Mouse (Mus musculus) Muller cell, postnatal 12 days (primary cell): ENCODE data around the gene Calm3.
"Not testable (repeated sequence)": the region's sequence is repeated elsewhere in the genome, so short reads cannot be mapped to it uniquely, and the experiment has no call there.

ENCODE experiments used
- DNase-seq: peaks from one replicate; pipeline ENCODE4 v3.0.0-alpha.2; 2015; ENCODE audit errors: inconsistent ontology term

The Calm3 gene

DNA sequence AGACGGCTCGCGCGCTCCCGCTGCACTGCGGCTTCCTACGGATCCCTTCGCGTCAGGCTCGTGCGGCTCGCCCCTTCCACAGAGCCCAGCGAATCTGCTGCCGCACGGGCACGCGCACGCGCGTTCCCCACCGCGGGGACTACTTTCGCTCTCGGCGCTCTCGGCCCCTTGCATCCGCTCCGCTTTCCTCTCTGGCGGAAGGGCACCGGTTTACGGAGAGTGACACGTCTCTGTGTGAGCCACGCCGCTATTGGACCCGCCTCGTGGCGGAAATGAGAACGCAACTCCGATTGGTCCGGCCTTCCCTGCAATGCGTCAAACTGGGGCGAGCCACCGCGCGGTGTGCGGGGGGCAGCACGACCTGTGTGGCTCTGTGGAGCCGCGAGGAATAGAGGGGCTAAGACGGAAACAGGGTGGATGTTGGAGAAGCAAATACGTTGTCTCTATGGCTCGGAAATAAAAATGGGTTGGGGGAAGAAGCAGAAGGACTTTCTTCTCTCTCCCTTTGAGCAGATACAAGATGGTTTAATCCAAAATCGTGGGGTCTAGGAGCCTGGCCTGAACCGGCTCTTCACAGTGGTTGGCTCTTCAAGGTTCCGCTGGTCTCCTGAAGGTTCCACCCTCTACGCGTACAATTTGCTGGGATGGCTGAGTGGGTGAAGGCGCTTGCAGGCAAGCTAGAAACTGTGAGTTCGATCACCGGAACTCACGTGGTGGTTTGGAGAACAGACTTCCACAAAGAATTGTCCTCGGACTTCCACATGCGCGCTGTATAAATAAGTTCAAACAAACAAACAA lies at the start of gene Calm3:
Calm3 (minus strand) TSS at position 78 of the 798 bp plus-strand sequence.
- peak; percentile 100 for DNase-seq

DNA sequence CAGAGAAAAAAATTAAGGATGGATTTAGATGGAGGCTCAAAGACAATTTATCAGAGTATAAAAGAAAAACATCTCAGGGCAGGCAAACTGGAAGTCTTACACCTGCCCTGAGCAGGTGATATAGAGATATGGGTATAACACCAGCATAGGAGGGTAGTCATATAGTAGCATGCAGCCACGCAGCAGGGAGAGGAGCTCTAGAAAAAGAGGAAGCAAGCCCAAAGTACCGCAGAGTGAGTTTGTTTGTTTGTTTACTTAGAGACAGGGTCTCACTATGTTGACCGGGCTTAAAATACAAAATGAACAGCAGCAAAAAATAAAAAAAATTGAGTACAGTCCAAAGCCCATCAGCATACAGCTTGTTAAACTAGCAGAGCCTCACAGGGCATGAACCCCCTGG lies 47.2 kb upstream of the Calm3 start:
- DNase-seq, result no peak

DNA sequence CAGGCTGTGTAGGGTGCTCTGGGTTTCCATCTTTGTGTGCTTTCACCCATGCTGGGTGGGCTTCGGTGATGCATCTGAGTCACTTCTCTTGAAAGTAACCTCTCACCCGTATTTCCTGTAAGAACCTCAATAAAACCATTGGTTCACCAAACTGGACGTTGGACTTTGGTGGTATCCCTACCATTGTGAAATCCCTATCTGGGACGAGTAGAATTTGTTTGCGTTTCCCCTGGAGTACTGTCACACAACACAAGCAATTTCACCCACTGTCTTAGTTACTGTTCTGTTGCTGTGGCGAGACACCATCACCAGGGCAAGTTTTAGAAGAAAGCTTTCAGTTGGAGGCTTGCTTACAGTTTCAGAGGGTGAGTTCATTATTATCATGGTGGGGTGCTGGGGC lies 44.5 kb upstream of the Calm3 start:
- DNase-seq, result no peak

DNA sequence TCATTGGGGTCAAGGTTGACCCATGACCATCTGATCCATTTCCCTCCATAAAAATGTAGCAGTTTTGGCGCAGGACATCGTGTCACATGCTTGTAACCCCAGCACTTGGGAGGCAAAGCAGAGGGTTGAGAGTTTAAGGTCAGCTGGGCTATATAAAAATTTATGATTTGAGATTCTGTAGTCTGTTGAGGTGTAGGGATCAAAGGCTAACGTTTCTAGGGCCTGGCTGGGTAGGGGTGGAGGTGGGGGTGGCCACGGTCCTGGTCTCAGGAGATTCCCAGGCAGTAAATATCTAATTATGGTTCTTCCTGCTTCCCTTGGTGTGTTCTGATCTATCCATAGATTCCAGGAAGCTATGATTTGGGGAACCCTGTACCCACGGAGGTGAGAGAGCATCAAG lies 37.8 kb upstream of the Calm3 start:
- no peak for DNase-seq

DNA sequence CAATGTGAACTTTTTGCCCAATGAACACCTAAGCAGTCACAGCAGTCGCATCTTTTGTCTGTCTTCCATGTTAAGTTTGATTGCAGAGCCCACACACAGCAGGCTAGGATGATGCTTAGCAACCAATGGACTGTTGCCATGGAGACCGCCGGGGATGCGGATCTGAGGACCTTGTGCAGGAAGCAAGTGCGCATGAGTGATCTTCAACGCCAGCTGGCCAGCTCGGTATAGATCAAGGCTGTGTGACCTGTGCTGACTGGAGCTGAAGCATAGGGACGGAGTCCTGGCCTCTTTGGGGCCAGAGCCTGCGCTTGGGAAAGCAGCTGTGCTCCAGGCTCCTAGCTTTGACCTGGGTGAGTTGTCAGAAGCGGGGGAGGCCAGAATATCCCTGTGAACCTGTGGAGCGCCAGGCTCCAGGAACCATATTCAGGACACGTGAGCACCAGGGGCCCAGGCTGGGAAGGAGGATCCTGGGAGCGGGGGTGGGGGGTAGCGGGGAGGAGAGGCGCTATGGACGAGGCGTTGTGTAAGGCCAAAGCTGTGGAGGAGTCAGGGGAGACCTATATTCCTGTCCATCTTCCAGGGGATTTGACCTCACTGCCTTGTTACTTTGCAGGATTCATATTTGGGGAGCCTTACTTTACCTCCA lies 35.7 kb upstream of the Calm3 start, which contains the start of gene Pnmal1:
Pnmal1 (plus strand) TSS at position 141 of the 649 bp plus-strand sequence.
- peak; percentile 51 for DNase-seq

DNA sequence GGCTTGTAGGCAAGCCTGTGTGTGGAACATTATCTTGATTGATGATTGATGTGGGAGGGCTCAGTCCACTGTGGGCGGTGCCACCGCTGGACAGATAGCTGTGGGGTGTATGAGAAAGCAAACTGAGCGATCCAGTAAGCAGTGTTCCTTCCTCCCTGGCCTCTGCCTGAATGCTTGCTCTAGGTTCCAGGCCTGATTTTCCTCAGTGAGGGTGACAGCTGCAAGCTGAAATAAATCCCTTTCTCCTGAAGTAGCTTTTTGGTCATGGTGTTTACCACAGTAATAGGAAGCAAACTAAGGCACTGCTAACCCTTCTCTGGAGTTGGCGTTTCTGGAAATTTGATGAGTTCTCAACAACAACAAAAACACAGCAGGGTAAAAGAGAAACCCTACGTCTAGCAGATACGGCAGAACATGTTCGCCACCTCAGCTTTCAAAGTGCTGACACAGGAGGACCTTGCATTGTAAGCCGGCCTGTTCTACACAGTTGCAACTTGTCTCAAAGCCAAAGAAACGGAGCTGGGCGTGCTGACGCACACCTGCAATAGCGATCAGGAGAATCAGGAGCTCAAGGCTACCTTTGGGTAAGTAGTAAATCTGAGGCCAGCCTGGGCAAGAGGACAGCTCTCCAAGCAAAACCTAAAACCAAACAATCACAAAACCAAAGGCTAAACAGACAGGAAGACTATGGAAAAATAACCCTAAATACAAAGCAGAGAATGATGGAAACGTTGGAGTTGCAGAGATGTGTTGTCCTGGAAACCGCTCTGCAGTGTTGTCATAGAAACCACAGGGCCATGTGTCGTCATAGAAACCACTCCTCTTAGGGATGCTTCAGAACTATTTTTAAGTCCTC lies 32.7 kb upstream of the Calm3 start:
- DNase-seq, result no peak

DNA sequence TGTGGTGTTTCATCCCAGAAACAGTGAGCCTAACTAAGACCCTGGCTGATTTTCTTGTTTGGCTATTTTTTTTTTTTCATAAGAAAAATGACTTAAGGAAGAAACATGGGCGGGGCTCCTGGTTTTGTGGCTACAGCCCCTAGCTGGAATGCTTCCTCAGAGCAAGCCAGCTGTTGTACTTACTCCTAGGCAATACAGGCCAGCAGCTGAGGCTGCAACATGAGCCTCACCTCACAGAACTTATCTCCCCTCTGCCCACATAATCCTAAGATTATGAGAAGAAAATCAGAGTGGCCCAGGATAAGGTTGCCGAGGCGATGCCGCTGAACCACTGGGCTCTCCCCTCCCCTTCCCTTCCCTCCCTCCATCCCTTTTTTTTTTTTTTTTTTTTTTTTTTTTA lies 31.8 kb upstream of the Calm3 start:
- no peak for DNase-seq

DNA sequence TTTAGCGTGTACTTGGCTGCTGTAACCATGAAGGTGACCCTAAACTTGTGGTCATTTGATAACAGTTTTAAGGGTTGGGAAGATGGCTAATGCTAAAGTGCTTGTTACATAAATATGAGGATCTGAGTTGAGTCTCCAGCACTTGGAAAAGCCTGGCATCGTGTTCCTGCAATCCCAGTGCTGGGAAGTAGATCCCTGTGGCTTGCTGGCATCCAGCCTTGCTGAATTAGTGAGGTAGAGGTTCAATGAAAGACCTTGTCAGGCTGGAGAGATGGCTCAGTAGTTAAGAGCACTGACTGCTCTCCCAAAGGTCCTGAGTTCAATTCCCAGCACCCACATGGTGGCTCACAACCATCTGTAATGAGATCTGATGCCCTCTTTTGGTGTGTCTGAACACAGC lies 29.9 kb upstream of the Calm3 start:
- not testable (repeated sequence) for DNase-seq

DNA sequence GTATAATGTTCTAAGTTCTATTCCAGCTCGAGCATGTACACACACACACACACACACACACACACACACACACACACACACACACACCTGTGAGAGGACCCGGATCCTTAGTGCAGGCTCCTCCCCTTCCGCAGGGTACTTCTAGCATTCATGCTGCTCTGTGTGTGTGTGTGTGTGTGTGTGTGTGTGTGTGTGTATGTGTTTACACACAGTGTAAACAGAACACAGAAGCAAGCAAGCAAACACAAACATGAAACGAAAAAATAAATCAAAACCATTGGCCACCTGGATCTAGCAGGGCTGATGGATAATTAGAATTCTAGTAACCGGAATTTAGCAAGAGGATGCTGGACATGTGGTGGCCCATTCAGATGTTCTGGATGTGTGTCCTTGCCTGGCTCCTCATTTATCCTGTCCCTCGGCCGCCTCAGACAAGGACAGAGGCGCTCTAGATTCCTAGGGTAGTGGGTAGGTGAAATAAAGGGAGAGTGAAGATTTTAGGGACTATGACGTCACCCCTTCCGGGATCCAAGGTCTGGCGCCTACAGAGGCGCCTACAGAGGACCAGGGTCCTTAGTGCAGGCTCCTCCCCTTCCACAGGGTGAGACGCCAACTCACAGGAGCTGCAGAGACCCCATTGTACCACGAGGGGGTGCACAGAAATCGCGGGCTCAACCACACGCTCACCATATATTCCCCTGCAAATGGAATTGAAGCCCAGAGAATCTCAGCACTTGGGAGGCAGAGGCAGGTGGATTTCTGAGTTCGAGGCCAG lies 27.1 kb upstream of the Calm3 start:
- peak; percentile 78 for DNase-seq

DNA sequence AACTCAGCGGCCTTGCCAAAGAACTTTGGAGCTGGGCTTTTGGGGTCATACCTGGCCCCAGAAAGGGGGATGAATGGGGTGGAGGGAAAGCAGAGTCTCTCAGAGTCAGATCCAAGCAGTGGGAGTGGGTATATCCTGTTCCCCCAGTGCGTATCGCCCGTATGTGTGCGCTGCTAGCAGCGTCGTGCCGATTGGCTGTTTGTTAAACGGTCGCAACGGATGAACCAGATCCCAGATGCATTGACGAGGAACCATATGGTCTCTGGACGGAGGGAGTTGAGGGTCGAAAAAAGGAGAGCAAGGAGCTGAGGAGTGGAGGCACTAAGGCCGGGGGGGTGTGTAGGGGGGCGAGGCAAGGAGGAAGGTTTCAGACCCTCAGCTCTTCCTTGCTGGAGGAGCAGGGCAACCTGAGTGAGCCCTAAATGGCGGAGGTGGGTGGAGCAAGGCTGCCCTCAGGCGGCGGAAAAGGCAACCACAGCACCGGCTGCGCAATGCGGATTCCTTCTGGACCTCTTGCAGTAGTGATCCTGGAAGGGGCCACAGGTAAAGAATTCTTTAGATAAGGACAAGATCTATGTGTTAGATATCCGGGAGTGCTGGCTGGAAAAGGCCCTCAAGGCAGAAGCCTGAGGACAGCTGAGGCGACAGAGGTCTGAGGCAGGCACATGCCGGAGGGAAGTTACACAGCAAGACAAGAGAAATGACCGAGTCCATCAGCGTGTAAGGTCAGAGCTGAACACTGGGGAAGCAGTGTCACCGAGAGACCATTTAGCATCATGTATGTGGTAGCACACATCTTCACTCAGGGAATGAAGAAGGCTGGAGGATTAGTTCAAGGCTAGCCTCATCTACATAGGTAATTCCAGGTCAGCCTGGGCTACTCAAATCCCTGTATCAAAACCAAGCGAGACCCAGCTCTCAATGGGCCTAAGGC lies 26.3 kb upstream of the Calm3 start:
- DNase-seq, result peak; percentile 74

DNA sequence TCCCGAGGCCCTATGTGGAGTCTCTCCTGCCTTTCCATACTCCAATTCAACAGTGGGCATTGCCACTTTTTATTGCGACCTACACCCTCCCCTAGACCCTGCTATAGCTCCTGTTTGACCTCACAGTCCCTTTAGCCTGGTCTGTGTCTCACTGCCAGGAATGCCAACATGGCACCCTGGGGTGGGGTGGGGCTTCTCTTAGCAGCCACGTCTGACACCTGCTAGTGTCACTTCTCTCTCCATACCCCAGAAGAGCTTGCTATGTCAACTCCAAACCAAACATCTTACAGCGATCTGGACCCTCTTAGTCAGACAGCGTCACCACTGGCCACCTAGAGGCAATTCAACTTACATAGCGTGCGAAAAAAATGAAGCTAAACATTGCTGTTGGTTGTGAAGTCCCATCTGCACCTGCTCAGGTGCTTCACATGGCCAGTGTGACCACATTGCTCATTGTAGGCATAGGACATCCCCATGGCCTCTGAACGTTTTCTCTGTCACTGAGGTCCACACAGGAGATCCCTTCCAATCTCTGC lies 25.1 kb upstream of the Calm3 start:
- no peak for DNase-seq

DNA sequence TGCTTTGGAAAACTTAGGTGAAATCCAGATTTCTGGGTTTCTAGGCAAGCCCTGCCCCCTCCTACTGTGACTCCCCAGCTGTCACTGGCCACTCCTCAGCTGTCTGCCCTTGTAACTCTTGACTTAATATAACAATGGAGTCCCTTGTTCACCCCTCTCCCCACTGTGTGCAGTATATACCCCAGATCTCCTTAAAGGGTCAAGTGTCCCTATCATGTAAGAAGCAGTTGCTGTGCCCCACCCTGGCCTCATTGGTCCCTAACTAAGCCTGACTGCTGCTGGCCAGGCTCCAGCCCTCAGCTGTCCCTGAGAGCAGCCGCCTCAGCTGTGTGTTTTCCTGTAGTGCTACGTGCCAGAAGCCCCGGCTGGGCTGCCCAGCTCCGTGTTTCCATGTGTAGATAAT lies 24.0 kb upstream of the Calm3 start:
- no peak for DNase-seq

DNA sequence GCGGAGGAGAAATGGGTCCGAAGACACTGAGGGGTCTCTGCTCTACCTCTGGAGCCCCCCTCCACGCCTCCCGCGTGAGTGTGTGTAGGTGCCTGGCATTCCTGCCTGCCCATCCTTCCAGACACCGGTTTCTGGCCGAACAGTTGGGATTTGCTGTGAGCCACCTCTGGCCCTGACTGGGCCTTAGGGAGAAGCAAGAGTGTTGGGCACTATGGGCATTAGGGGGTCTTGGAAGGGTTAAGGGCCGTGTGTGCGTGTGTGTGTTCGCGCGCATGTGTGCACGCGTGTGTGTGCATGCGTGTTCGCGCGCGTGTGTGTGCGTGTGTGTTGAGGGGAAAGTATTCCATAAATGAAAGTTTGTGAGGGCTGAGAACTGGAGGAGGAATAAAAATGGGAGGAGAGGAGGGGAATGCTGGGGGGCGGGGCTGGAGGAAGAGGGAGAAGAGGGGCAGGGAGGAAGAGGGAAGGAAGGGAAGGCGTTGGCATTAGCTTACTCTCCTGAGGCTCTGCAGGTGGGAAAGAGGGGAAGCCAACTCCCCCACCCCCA lies 23.5 kb upstream of the Calm3 start:
- DNase-seq, result no peak

DNA sequence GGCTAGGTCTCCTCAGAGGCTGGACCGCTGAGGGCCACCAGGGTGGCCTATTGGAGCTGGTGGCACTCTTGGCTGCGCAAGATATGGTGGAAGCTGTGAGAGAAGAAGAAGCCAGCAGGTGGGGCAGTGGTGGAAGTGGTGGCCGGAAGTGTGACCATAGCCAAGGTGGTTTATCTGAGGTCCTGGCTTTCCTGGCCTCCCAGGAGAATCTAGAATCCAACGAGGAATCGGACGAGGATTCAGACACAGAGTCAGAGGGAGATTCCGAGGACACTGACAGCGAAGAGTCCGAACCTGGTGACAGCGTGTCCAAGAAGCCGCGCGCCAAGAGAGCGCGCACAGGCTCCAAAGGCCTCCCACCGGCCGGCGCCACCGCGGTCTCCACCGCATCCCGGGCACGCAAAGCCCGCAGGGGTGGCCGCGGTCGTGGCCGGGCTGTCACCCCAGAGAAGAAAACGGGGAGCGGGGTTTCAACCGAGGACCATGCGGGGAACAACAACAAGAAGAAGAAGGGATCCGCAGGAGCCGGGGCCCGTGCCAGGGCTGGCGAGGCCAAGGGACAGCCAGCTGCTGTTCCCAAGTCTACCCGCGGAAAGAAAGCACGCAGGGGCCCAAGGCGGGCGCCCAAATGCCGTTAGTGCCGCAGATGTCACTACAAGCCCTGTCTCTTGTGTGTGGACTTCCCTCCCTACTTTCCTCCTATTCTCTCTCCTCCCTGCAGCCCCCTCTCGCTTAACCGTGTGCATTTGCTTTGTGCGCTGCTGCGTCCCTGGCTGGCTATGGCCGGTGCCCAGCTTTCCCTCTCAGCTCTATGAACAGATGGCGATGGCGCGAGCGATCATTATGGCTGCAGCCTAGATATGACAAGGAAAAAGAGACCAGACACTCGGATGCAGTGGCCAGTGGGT lies 22.8 kb upstream of the Calm3 start:
- peak; percentile 56 for DNase-seq

DNA sequence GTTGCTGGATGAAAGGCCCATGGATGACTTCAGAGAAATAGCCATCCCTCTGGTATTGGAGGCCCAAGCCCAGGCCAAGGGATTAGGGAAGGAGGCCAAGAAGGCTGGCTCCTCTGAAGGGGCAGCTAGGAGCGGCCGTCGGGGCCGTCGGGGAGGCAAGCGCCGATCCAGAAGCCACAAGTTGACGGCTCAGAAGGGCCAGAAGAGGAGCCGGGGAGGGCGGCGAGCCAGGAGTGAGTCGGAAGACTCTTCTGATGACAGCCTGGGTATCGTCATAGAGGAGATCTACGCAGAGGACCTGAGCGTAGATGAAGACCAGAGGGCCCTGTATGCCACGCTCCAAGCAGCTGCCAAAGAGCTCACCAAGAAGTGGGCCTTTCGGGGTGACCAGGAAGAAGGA lies 21.5 kb upstream of the Calm3 start:
- no peak for DNase-seq

DNA sequence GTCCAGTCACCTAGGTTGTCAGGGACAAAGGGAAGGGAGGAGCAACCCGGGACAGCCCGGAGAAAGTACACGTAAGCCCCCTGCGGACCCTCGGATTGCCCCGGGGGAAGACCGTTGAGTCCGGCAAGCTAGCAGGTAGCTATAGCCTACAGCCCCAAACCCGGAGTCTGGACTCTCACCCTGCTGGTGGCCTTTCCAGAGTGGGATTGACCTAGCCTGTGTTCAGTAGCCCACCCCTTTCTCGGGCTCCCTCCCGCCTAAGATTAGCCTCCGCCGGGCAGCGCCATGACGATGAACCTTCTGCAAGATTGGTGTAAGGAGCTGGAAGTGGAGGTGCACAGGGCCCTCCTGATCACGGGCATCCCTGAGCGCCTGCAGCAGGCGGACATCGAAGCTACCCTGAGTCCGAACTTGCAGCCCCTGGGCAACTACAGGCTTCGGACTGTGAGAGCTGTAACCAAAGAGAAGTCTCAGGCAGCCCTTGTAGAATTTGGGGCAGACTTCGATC lies 20.9 kb upstream of the Calm3 start:
- DNase-seq, result no peak

DNA sequence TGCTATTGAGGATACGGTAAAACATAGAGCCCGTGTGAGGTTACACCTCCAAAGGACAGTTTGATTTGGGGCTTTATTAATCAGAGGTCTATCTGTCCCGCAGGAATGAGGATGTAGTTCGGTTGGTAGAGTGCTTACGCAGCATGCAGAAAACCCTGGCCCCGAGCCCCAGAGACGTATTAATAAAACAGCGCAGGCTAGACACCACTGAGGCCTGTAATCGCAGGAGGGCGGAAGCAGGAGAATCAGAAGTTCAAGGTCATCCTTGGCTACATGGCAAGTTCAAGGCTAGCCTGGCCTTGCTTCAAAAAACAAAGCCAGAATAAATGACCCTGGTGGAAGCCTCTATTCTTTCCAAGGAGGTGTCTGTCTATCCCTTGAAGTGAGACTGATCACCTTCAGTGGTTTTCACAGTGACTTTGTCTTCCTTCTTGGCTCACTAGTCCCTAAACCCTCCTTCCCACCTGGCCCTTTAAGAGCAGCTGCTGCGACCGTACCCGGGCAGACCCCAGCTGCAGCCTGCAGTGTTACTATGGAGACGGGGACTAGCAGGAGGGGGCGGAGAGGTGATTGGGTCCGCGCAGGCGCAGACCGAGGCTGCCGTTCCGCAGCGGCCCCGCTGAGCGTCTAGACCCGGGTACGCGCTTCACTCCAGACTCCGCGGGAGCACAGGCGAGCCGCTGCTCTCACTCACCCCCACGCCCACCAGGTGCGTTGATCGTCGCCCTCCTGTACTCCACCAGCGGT lies 20.3 kb upstream of the Calm3 start, which contains the start of gene Pnmal2:
Pnmal2 (plus strand) TSS at position 622 of the 747 bp plus-strand sequence.
- DNase-seq, result peak; percentile 87

DNA sequence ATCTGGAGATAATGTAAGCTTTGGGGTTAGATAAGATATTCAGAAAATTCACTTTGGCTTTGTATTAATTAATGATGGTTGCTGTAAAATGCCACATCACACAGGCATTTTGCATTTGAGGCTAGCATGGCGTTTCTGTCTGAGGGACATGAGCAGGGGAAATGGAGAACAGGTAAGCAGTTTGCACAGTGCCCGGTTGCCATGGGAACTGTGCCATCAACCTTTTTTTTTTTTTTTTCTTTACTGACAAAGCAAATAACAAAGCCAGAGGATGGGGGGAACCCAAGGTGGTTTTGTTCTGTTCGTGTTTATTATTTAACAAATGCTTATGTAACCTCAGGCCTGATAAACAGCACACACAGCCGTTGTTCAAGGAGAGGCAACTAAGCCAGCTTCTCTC lies 18.9 kb upstream of the Calm3 start:
- DNase-seq, result no peak
